ENCODE assay signal across 13 mouse cellular contexts in genomic region chr16:84583773-84584229, GRCm38 (mm10).
DNase-seq lines count a peak whose midpoint lies in the region; ATAC-seq and TF ChIP-seq lines count a peak whose summit lies in the region.
"Had no signal": no experiment of that assay in that cellular context is flagged by ENCODE, and none has a peak within 500 bp of the region (broad histone marks: within the 10 kb centered on the region; RNA-seq: fewer than 3 reads in every experiment).

No protein-coding gene starts in this region.

- no peak for DNase-seq in liver, embryonic 11.5 days (ENCODE audit: low spot score)
- DNase-seq in thymus, postnatal 10 days (ENCODE audit: low spot score in 2 of 2) = peak; percentile 66 to 69
- DNase-seq in kidney, postnatal 4 days = no peak
- DNase-seq in left cerebral cortex, postnatal 36 days (ENCODE audit: low spot score in 2 of 2) = no peak
- DNase-seq in kidney, adult 18-20 months = no peak
- DNase-seq: cerebellum, adult 2 months had no signal

- 55% methylated on average over 19 of the region's 19 CpGs for WGBS in liver, embryonic 12.5 days (ENCODE audit: insufficient replicate concordance)
- WGBS in liver, embryonic 11.5 days = 71% methylated on average over 19 of the region's 19 CpGs
- 22% methylated on average over 19 of the region's 19 CpGs for WGBS in bone marrow, adult 2 months

- no peak for TF ChIP-seq CTCF in bone marrow, adult 2 months (IDR thresholded peaks at IDR 0.05; ENCODE audit: control insufficient read depth, insufficient read depth, low read length)

- no peaks in the 10 kb centered on the region for H3K36me3 ChIP-seq in liver, embryonic 12.5 days
- H3K36me3 ChIP-seq in liver, embryonic 11.5 days (ENCODE audit: control insufficient read depth, insufficient read depth, low read length) = no peaks in the 10 kb centered on the region
- H3K36me3 ChIP-seq: limb, embryonic 10.5 days; midbrain, embryonic 12.5 days had no signal

- intact Hi-C loops in left cerebral cortex, postnatal 36 days (cut with DNase I) = no loop called here

- no peaks in the 10 kb centered on the region for H3K27me3 ChIP-seq in liver, embryonic 12.5 days (replicated peaks)
- no peaks in the 10 kb centered on the region for H3K27me3 ChIP-seq in liver, embryonic 11.5 days (replicated peaks; ENCODE audit: control insufficient read depth, insufficient read depth, low read length)
- H3K27me3 ChIP-seq: midbrain, embryonic 12.5 days had no signal

- H3K9ac ChIP-seq in liver, embryonic 12.5 days = no peak overlapping the region
- no peak overlapping the region for H3K9ac ChIP-seq in liver, embryonic 11.5 days (ENCODE audit: low read depth, low read length)
- H3K9ac ChIP-seq: midbrain, embryonic 12.5 days had no signal

- H3K4me2 ChIP-seq in liver, embryonic 12.5 days = peak overlapping the region; percentile 31
- H3K4me2 ChIP-seq in liver, embryonic 11.5 days = no peak overlapping the region
- H3K4me2 ChIP-seq: midbrain, embryonic 12.5 days had no signal

- TF ChIP-seq POLR2A in bone marrow, adult 2 months (IDR thresholded peaks at IDR 0.05; ENCODE audit: borderline replicate concordance, control insufficient read depth, low read depth, low read length) = no peak

- no peak overlapping the region for H3K4me3 ChIP-seq in liver, embryonic 12.5 days
- no peak overlapping the region for H3K4me3 ChIP-seq in liver, embryonic 11.5 days (ENCODE audit: low read depth, low read length)
- H3K4me3 ChIP-seq in bone marrow, adult 2 months (replicated peaks; ENCODE audit: control insufficient read depth, low read depth, low read length) = peak overlapping the region; percentile 83
- H3K4me3 ChIP-seq: erythroblast, embryonic 14.5 days; limb, embryonic 10.5 days; midbrain, embryonic 12.5 days had no signal

- no peaks in the 10 kb centered on the region for H3K9me3 ChIP-seq in liver, embryonic 12.5 days (replicated peaks)
- no peaks in the 10 kb centered on the region for H3K9me3 ChIP-seq in liver, embryonic 11.5 days (ENCODE audit: control insufficient read depth, low read length)
- H3K9me3 ChIP-seq: limb, embryonic 10.5 days; midbrain, embryonic 12.5 days had no signal

- no peaks in the 10 kb centered on the region for H3K4me1 ChIP-seq in liver, embryonic 12.5 days
- H3K4me1 ChIP-seq in liver, embryonic 11.5 days (replicated peaks; ENCODE audit: control insufficient read depth, insufficient read depth, low read length) = no peaks in the 10 kb centered on the region
- H3K4me1 ChIP-seq in bone marrow, adult 2 months (ENCODE audit: control insufficient read depth, insufficient read depth, low read length) = peaks cover 1% of the 10 kb centered on the region; the same call in 1 of the 2 replicates
- H3K4me1 ChIP-seq: limb, embryonic 10.5 days; midbrain, embryonic 12.5 days had no signal

- no peak; the same call in 1 of the 2 replicates for ATAC-seq in liver, embryonic 12.5 days
- ATAC-seq in liver, embryonic 11.5 days (replicated peaks; ENCODE audit: low FRiP score) = no peak
- ATAC-seq in megakaryocyte, adult 5-6 weeks (ENCODE audit: poor library complexity, severe bottlenecking) = peak; percentile 84
- ATAC-seq: hindbrain, embryonic 16.5 days had no signal

- no peak overlapping the region for H3K27ac ChIP-seq in liver, embryonic 12.5 days
- H3K27ac ChIP-seq in liver, embryonic 11.5 days (ENCODE audit: low read depth, low read length) = no peak overlapping the region
- peak overlapping the region; percentile 96 for H3K27ac ChIP-seq in bone marrow, adult 2 months (ENCODE audit: control insufficient read depth, insufficient read depth, low read depth, low read length, poor library complexity)
- H3K27ac ChIP-seq: limb, embryonic 10.5 days; midbrain, embryonic 12.5 days had no signal

Comparison
In these comparisons a context has a peak if more than half of its experiments do, and no peak if none do; other contexts are left out.
1. DNase-seq: peak in thymus, postnatal 10 days (2 of 2); none in liver, embryonic 11.5 days (single experiment), kidney, postnatal 4 days (0 of 2), left cerebral cortex, postnatal 36 days (0 of 2) and kidney, adult 18-20 months (single experiment).